ENCODE assay signal across 10 mouse cellular contexts in the genomic region with DNA sequence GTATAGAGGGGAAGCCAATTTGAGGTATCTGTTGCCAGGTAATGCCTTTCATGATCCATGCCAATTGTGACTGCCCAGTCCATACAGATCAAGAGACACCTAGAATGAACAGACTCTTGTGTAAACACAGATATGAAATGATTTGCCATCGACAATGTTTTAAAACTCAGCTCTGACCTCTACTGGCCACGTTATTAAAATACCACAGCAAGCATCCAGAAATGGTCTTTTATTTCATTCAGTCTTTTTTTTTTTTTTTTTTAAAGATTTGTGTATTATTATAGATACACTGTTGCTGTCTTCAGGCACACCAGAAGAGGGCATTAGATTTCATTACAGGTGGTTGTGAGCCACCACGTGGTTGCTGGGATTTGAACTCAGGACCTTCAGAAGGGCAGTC. TPM values are rescaled to one million over a fixed set of nuclear protein-coding genes. Genes with fewer than 3 reads are reported as not detected.
A peak's percentile ranks its signal among the peaks of the same experiment; 100 is the strongest.
DNase-seq lines count a peak whose midpoint lies in the region; ATAC-seq and TF ChIP-seq lines count a peak whose summit lies in the region.
"Had no signal": no experiment of that assay in that cellular context is flagged by ENCODE, and none has a peak within 500 bp of the region (broad histone marks: within the 10 kb centered on the region; RNA-seq: fewer than 3 reads in every experiment).

No protein-coding gene starts in this region.

- WGBS in heart, embryonic 12.5 days: 12% methylated on average over 3 of the region's 3 CpGs
- WGBS in midbrain, postnatal 0 days: 8% methylated on average over 3 of the region's 3 CpGs
- WGBS in midbrain, embryonic 10.5 days: 24% methylated on average over 3 of the region's 3 CpGs

- no peaks in the 10 kb centered on the region for H3K27me3 ChIP-seq in heart, embryonic 12.5 days (replicated peaks)
- peaks cover 3% of the 10 kb centered on the region; the same call in 1 of the 2 replicates for H3K27me3 ChIP-seq in midbrain, postnatal 0 days (ENCODE audit: insufficient read depth, low read length)
- H3K27me3 ChIP-seq in midbrain, embryonic 10.5 days (ENCODE audit: low read depth, poor library complexity, severe bottlenecking): no peaks in the 10 kb centered on the region

- no peak overlapping the region for H3K4me3 ChIP-seq in heart, embryonic 12.5 days
- H3K4me3 ChIP-seq in midbrain, postnatal 0 days (ENCODE audit: low read depth, low read length): no peak overlapping the region
- no peak overlapping the region for H3K4me3 ChIP-seq in midbrain, embryonic 10.5 days
- H3K4me3 ChIP-seq: limb, embryonic 15.5 days had no signal

- no peak for ATAC-seq in heart, embryonic 12.5 days (ENCODE audit: insufficient number of reproducible peaks, low FRiP score)
- ATAC-seq in midbrain, postnatal 0 days (ENCODE audit: low FRiP score): 0 out of 2 replicates have a peak, but pooled peaks have one; percentile 41

- TF ChIP-seq POLR2A in brain, embryonic 14.5 days (IDR thresholded peaks at IDR 0.05; ENCODE audit: borderline replicate concordance, extremely low read depth, insufficient read depth, insufficient read length, poor library complexity, severe bottlenecking): no peak

- no peaks in the 10 kb centered on the region for H3K36me3 ChIP-seq in heart, embryonic 12.5 days
- no peaks in the 10 kb centered on the region for H3K36me3 ChIP-seq in midbrain, postnatal 0 days (ENCODE audit: insufficient read depth, low read length)
- no peaks in the 10 kb centered on the region for H3K36me3 ChIP-seq in midbrain, embryonic 10.5 days
- H3K36me3 ChIP-seq: limb, embryonic 15.5 days had no signal

- H3K9me3 ChIP-seq in heart, embryonic 12.5 days (replicated peaks): no peaks in the 10 kb centered on the region
- no peaks in the 10 kb centered on the region for H3K9me3 ChIP-seq in midbrain, postnatal 0 days (ENCODE audit: low read length)
- no peaks in the 10 kb centered on the region for H3K9me3 ChIP-seq in midbrain, embryonic 10.5 days (replicated peaks)
- H3K9me3 ChIP-seq: limb, embryonic 15.5 days had no signal

- H3K4me1 ChIP-seq in heart, embryonic 12.5 days (replicated peaks): peaks cover 1% of the 10 kb centered on the region; the same call in 1 of the 2 replicates
- H3K4me1 ChIP-seq in midbrain, postnatal 0 days (ENCODE audit: insufficient read depth, low read length): no peaks in the 10 kb centered on the region
- peaks cover 25% of the 10 kb centered on the region for H3K4me1 ChIP-seq in midbrain, embryonic 10.5 days

- H3K9ac ChIP-seq in heart, embryonic 12.5 days: no peak overlapping the region
- no peak overlapping the region for H3K9ac ChIP-seq in midbrain, postnatal 0 days (replicated peaks; ENCODE audit: low read length, poor library complexity, severe bottlenecking)
- H3K9ac ChIP-seq: limb, embryonic 15.5 days had no signal

- H3K27ac ChIP-seq in heart, embryonic 12.5 days (ENCODE audit: poor library complexity, severe bottlenecking): no peak overlapping the region
- no peak overlapping the region for H3K27ac ChIP-seq in midbrain, postnatal 0 days (ENCODE audit: low read depth, low read length)
- H3K27ac ChIP-seq in midbrain, embryonic 10.5 days (replicated peaks): no peak overlapping the region
- H3K27ac ChIP-seq: limb, embryonic 15.5 days had no signal

- peak; percentile 54 for DNase-seq in heart, adult 8-10 months (ENCODE audit: low spot score)
- peak; percentile 64 for DNase-seq in midbrain, postnatal 0 days (ENCODE audit: low spot score)
- no peak for DNase-seq in midbrain, embryonic 10.5 days (ENCODE audit: low spot score)
- peak; percentile 75 for DNase-seq in brain, embryonic 14.5 days (ENCODE audit: low read depth)
- peak; percentile 63 for DNase-seq in naive thymus-derived CD4-positive, alpha-beta T cell, adult 2 months (ENCODE audit: low read depth)
- no peak for DNase-seq in gastrocnemius, postnatal 10 days
- DNase-seq in urinary bladder, postnatal 10 days (ENCODE audit: low spot score): no peak
- DNase-seq: right cerebral cortex, postnatal 14 days had no signal

- no peak overlapping the region for H3K4me2 ChIP-seq in heart, embryonic 12.5 days
- no peak overlapping the region for H3K4me2 ChIP-seq in midbrain, postnatal 0 days (ENCODE audit: low read depth, low read length, poor library complexity, severe bottlenecking)
- H3K4me2 ChIP-seq: limb, embryonic 15.5 days had no signal

- TF ChIP-seq CTCF in midbrain, postnatal 0 days (IDR thresholded peaks at IDR 0.05): peak; percentile 75
- no peak for TF ChIP-seq CTCF in brain, embryonic 14.5 days (IDR thresholded peaks at IDR 0.05; ENCODE audit: borderline replicate concordance, extremely low read depth, insufficient read depth, insufficient read length)

RNA-seq across cellular contexts. Expression of gene Scrg1, which starts 29.6 kb away (rescaled TPM):
- total RNA-seq in heart, adult 8-10 months (2022): not detected
- polyA plus RNA-seq in heart, embryonic 12.5 days (2016; fragmentation: Nextera tagmentation; extraction: Ambion mirVana): 0.58 and 1.6 TPM in 2 replicates
- total RNA-seq in midbrain, postnatal 0 days (2014; rRNA removed): 11.2 and 16.3 TPM in 2 replicates
- 35.2 and 37.7 TPM in 2 replicates for polyA plus RNA-seq in midbrain, postnatal 0 days (2015; fragmentation: Nextera tagmentation; extraction: Ambion mirVana)
- 0.35 TPM in 1 of 2 replicates, not detected in the other for polyA plus RNA-seq in midbrain, embryonic 10.5 days (2016; fragmentation: Nextera tagmentation; extraction: Ambion mirVana)
- polyA plus RNA-seq in brain, embryonic 14.5 days (2012; rRNA removed): 5.3 and 5.7 TPM in 2 replicates
- not detected for total RNA-seq in gastrocnemius, postnatal 10 days (2021)

Comparison
In these comparisons a context has a peak if more than half of its experiments do, and no peak if none do; other contexts are left out.
1. DNase-seq: peak in heart, adult 8-10 months (single experiment), midbrain, postnatal 0 days (single experiment), brain, embryonic 14.5 days (single experiment) and naive thymus-derived CD4-positive, alpha-beta T cell, adult 2 months (single experiment); none in midbrain, embryonic 10.5 days (single experiment), gastrocnemius, postnatal 10 days (single experiment) and urinary bladder, postnatal 10 days (single experiment).